Mouse (Mus musculus) liver, adult 2 months (tissue): Measurements from ENCODE around the gene Il18rap.
A peak's percentile ranks its signal among the peaks of the same experiment; 100 is the strongest.

Experiments used
- CTCF ChIP-seq: fragments of 200-500 bp; IDR thresholded peaks from 2 replicates; pipeline ENCODE4 v1.5.1; 2011; ENCODE audit warnings: low read depth, low read length, control low read depth
- POLR2A ChIP-seq: fragments of 200-500 bp; IDR thresholded peaks from 2 replicates; pipeline ENCODE4 v1.6.1; 2011; ENCODE audit warnings: low read length, control low read depth; ENCODE audit not compliant: insufficient read depth; ENCODE audit errors: extremely low read depth

DNA sequence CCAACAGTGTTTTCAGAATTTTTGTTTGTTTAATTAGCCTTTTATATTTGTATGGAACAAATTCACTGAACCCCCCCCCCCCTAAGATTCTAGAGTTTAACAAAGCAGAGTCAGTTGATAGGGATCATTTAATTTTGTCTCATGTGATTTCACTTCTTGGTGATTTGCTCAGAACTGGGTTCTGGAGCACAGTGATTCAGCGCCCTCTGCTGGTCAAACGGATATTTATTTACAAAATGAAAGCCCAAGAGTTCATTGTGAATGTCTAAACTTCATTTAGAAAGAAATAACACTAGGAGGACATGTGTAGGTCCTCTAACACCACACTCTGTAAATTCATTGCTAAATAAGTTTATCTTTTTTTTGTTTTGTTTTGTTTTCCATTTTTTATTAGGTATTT is 29.5 kb downstream of the Il18rap start:
- TF ChIP-seq POLR2A (no peak), CTCF (peak; percentile 57)
